9 mouse cellular contexts compared by ENCODE assay signal in genomic region chr11:119043761-119044550, GRCm38 (mm10). TPM values are rescaled to one million over a fixed set of nuclear protein-coding genes. Genes with fewer than 3 reads are reported as not detected.
DNase-seq lines count a peak whose midpoint lies in the region; ATAC-seq and TF ChIP-seq lines count a peak whose summit lies in the region.
"Had no signal": no experiment of that assay in that cellular context is flagged by ENCODE, and none has a peak within 500 bp of the region (broad histone marks: within the 10 kb centered on the region; RNA-seq: fewer than 3 reads in every experiment).

No protein-coding gene starts in this region.

- H3K36me3 ChIP-seq in lung, embryonic 14.5 days (ENCODE audit: insufficient read depth) = peaks cover 3% of the 10 kb centered on the region; the same call in 1 of the 2 replicates
- no peaks in the 10 kb centered on the region for H3K36me3 ChIP-seq in forebrain, embryonic 11.5 days (ENCODE audit: control insufficient read depth, insufficient read depth, low read length)
- no peaks in the 10 kb centered on the region for H3K36me3 ChIP-seq in neural tube, embryonic 11.5 days (ENCODE audit: control insufficient read depth, insufficient read depth, low read length)

- H3K4me3 ChIP-seq in cerebellum, adult 2 months (replicated peaks; ENCODE audit: insufficient read depth, low read depth, low read length) = no peak overlapping the region
- peak overlapping the region; percentile 19; the same call in 1 of the 2 replicates for H3K4me3 ChIP-seq in lung, embryonic 14.5 days (ENCODE audit: low read depth, low read length)
- no peak overlapping the region for H3K4me3 ChIP-seq in forebrain, embryonic 11.5 days (ENCODE audit: low read depth, low read length)
- H3K4me3 ChIP-seq in neural tube, embryonic 11.5 days (ENCODE audit: low read depth, low read length) = no peak overlapping the region

- H3K27ac ChIP-seq in cerebellum, adult 2 months (ENCODE audit: insufficient read depth, low read length) = no peak overlapping the region
- H3K27ac ChIP-seq in lung, embryonic 14.5 days (ENCODE audit: low read depth) = no peak overlapping the region
- no peak overlapping the region for H3K27ac ChIP-seq in forebrain, embryonic 11.5 days (ENCODE audit: low read depth, low read length)
- no peak overlapping the region for H3K27ac ChIP-seq in neural tube, embryonic 11.5 days (ENCODE audit: low read depth, low read length)

- ATAC-seq in lung, embryonic 14.5 days (ENCODE audit: insufficient read depth) = no peak
- ATAC-seq in forebrain, embryonic 11.5 days (replicated peaks; ENCODE audit: low FRiP score) = no peak
- no peak for ATAC-seq in neural tube, embryonic 11.5 days (ENCODE audit: insufficient read depth, low FRiP score, low TSS enrichment)

- no peak overlapping the region; the same call in 1 of the 2 replicates for H3K4me2 ChIP-seq in lung, embryonic 14.5 days
- H3K4me2 ChIP-seq in forebrain, embryonic 11.5 days (ENCODE audit: low read depth, low read length, severe bottlenecking) = no peak overlapping the region
- H3K4me2 ChIP-seq in neural tube, embryonic 11.5 days (ENCODE audit: low read depth) = no peak overlapping the region

- 13% methylated on average over 10 of the region's 10 CpGs for WGBS in cerebellum, adult 2 months
- WGBS in lung, embryonic 14.5 days = 3% methylated on average over 10 of the region's 10 CpGs
- 3% methylated on average over 10 of the region's 10 CpGs for WGBS in forebrain, embryonic 11.5 days
- WGBS in neural tube, embryonic 11.5 days = under 1% methylated on average over 10 of the region's 10 CpGs

- TF ChIP-seq POLR2A in cerebellum, adult 2 months (IDR thresholded peaks at IDR 0.05; ENCODE audit: borderline replicate concordance, insufficient read depth, low read length) = no peak

- no peak overlapping the region for H3K9ac ChIP-seq in lung, embryonic 14.5 days
- no peak overlapping the region for H3K9ac ChIP-seq in forebrain, embryonic 11.5 days (ENCODE audit: low read length)
- H3K9ac ChIP-seq in neural tube, embryonic 11.5 days (ENCODE audit: low read length) = no peak overlapping the region

- DNase-seq in cerebellum, adult 2 months = peak in 1 of 2 experiments; percentile 53
- DNase-seq in cerebellum, adult 8-10 months = no peak
- DNase-seq in lung, embryonic 14.5 days = peak; percentile 61
- DNase-seq in lung, adult 18-20 months = no peak
- peak; percentile 59 for DNase-seq in forebrain, embryonic 11.5 days (ENCODE audit: low spot score)
- peak; percentile 47 for DNase-seq in neural tube, embryonic 11.5 days (ENCODE audit: low spot score)
- no peak for DNase-seq in ovary, postnatal 14 days (ENCODE audit: low spot score)
- DNase-seq in right cerebral cortex, postnatal 10 days (ENCODE audit: low spot score in 2 of 2) = no peak

- peaks cover 11% of the 10 kb centered on the region for H3K4me1 ChIP-seq in cerebellum, adult 2 months (ENCODE audit: control insufficient read depth, insufficient read depth, low read length)
- peaks cover 26% of the 10 kb centered on the region for H3K4me1 ChIP-seq in lung, embryonic 14.5 days (ENCODE audit: insufficient read depth)
- peaks cover 49% of the 10 kb centered on the region for H3K4me1 ChIP-seq in forebrain, embryonic 11.5 days (replicated peaks; ENCODE audit: control insufficient read depth, insufficient read depth, low read length)
- peaks cover 41% of the 10 kb centered on the region for H3K4me1 ChIP-seq in neural tube, embryonic 11.5 days (ENCODE audit: control insufficient read depth, insufficient read depth, low read length)

- TF ChIP-seq CTCF in cerebellum, adult 2 months (IDR thresholded peaks at IDR 0.05; ENCODE audit: borderline replicate concordance, insufficient read depth, low read depth, low read length) = peak; percentile 67
- peak; percentile 62 for TF ChIP-seq CTCF in lung, embryonic 14.5 days (IDR thresholded peaks at IDR 0.05; ENCODE audit: low read depth)

- H3K27me3 ChIP-seq in cerebellum, adult 2 months (ENCODE audit: control insufficient read depth, insufficient read depth, low read length) = peaks cover 17% of the 10 kb centered on the region; the same call in 1 of the 2 replicates
- peaks cover 82% of the 10 kb centered on the region for H3K27me3 ChIP-seq in lung, embryonic 14.5 days (ENCODE audit: insufficient read depth, low read length)
- peaks cover 84% of the 10 kb centered on the region for H3K27me3 ChIP-seq in forebrain, embryonic 11.5 days (ENCODE audit: control insufficient read depth, insufficient read depth, low read length)
- H3K27me3 ChIP-seq in neural tube, embryonic 11.5 days (ENCODE audit: control insufficient read depth, insufficient read depth, low read length) = peaks cover 84% of the 10 kb centered on the region

- H3K9me3 ChIP-seq in lung, embryonic 14.5 days (ENCODE audit: low read depth, low read length) = no peaks in the 10 kb centered on the region
- H3K9me3 ChIP-seq in forebrain, embryonic 11.5 days (ENCODE audit: control insufficient read depth, low read length) = no peaks in the 10 kb centered on the region
- H3K9me3 ChIP-seq in neural tube, embryonic 11.5 days (ENCODE audit: control insufficient read depth, low read length) = no peaks in the 10 kb centered on the region

RNA-seq across cellular contexts. Expression of gene Cbx8, which starts 3.2 kb away (rescaled TPM):
- polyA plus RNA-seq in cerebellum, adult 2 months (2012; rRNA removed) = 8.7 and 10.5 TPM in 2 replicates
- polyA plus RNA-seq in lung, embryonic 14.5 days (2014; fragmentation: Nextera tagmentation; extraction: Ambion mirVana) = 8.5 and 8.8 TPM in 2 replicates
- polyA plus RNA-seq in forebrain, embryonic 11.5 days (2014; fragmentation: Nextera tagmentation; extraction: Ambion mirVana) = 9.5 and 11.2 TPM in 2 replicates
- 6.8 and 7.0 TPM in 2 replicates for polyA plus RNA-seq in neural tube, embryonic 11.5 days (2014; fragmentation: Nextera tagmentation; extraction: Ambion mirVana)

RNA-seq across cellular contexts. Expression of gene Cbx2, which starts 21.2 kb away (rescaled TPM):
- 4.1 and 4.6 TPM in 2 replicates for polyA plus RNA-seq in cerebellum, adult 2 months (2012; rRNA removed)
- polyA plus RNA-seq in lung, embryonic 14.5 days (2014; fragmentation: Nextera tagmentation; extraction: Ambion mirVana) = 35.6 and 43.4 TPM in 2 replicates
- polyA plus RNA-seq in forebrain, embryonic 11.5 days (2014; fragmentation: Nextera tagmentation; extraction: Ambion mirVana) = 101 and 103 TPM in 2 replicates
- polyA plus RNA-seq in neural tube, embryonic 11.5 days (2014; fragmentation: Nextera tagmentation; extraction: Ambion mirVana) = 61.5 and 65.0 TPM in 2 replicates

RNA-seq across cellular contexts. Expression of gene Cbx4, which starts 42.1 kb away (rescaled TPM):
- polyA plus RNA-seq in cerebellum, adult 2 months (2012; rRNA removed) = 50.1 and 57.6 TPM in 2 replicates
- 13.1 and 13.8 TPM in 2 replicates for polyA plus RNA-seq in lung, embryonic 14.5 days (2014; fragmentation: Nextera tagmentation; extraction: Ambion mirVana)
- polyA plus RNA-seq in forebrain, embryonic 11.5 days (2014; fragmentation: Nextera tagmentation; extraction: Ambion mirVana) = 6.4 and 7.0 TPM in 2 replicates
- polyA plus RNA-seq in neural tube, embryonic 11.5 days (2014; fragmentation: Nextera tagmentation; extraction: Ambion mirVana) = 6.0 and 6.1 TPM in 2 replicates

RNA-seq across cellular contexts. Expression of gene Enpp7, which starts 56.0 kb away (rescaled TPM):
- not detected in 2 replicates for polyA plus RNA-seq in cerebellum, adult 2 months (2012; rRNA removed)
- not detected in 2 replicates for polyA plus RNA-seq in lung, embryonic 14.5 days (2014; fragmentation: Nextera tagmentation; extraction: Ambion mirVana)
- not detected in 2 replicates for polyA plus RNA-seq in forebrain, embryonic 11.5 days (2014; fragmentation: Nextera tagmentation; extraction: Ambion mirVana)
- polyA plus RNA-seq in neural tube, embryonic 11.5 days (2014; fragmentation: Nextera tagmentation; extraction: Ambion mirVana) = not detected in 2 replicates
- polyA plus RNA-seq: stomach, embryonic 14.5 days had no signal

Comparison
In these comparisons a context has a peak if more than half of its experiments do, and no peak if none do; other contexts are left out.
1. DNase-seq: peak in lung, embryonic 14.5 days (single experiment), forebrain, embryonic 11.5 days (single experiment) and neural tube, embryonic 11.5 days (single experiment); none in cerebellum, adult 8-10 months (single experiment), lung, adult 18-20 months (0 of 2), ovary, postnatal 14 days (single experiment) and right cerebral cortex, postnatal 10 days (0 of 2).